Mouse (Mus musculus) CD4-positive naive resting alpha-beta T cell, adult 76 days (primary cell): Measurements from ENCODE around the gene Krtap6-1. TPM values are rescaled to one million over a fixed set of nuclear protein-coding genes. Genes with fewer than 3 reads are reported as not detected.

Experiments used
- total RNA-seq: library from RNA; stranded (reverse); gene quantifications from one replicate; pipeline ENCODE4 v1.2.4, GENCODE M21; 2023

Gene Krtap6-1
- not detected for total RNA-seq

GRCm38 (mm10) chr16:89031399-89031798 lies at the start of gene Krtap6-1:
Krtap6-1 (plus strand) TSS chr16:89031699.

GRCm38 (mm10) chr16:89010659-89011058 lies 20.8 kb upstream of the Krtap6-1 start, which contains the start of gene Krtap22-2:
Krtap22-2 (minus strand) TSS chr16:89010759.

GRCm38 (mm10) chr16:89014984-89015383 lies 16.5 kb upstream of the Krtap6-1 start, which contains the start of gene Gm10229:
Gm10229 (plus strand) TSS chr16:89015284.

GRCm38 (mm10) chr16:89041372-89041771 lies 9.9 kb downstream of the Krtap6-1 start, which contains the start of gene Gm10228:
Gm10228 (minus strand) TSS chr16:89041472.

GRCm38 (mm10) chr16:89047783-89048182 lies 16.3 kb downstream of the Krtap6-1 start, which contains the start of gene Krtap6-5:
Krtap6-5 (minus strand) TSS chr16:89047883.

GRCm38 (mm10) chr16:89063902-89064301 lies 32.4 kb downstream of the Krtap6-1 start, which contains the start of gene 1110025L11Rik:
1110025L11Rik (minus strand) TSS chr16:89064002.

Other genes with a start within 250 kb of the Krtap6-1 start
- gene Gm20741, start 219.5 kb upstream of the Krtap6-1 start, total RNA-seq: not detected
- not detected for gene Krtap15, start 211.5 kb upstream of the Krtap6-1 start, total RNA-seq
- not detected for gene Krtap14, start 205.6 kb upstream of the Krtap6-1 start, total RNA-seq
- gene Krtap19-1, start 162.3 kb upstream of the Krtap6-1 start, total RNA-seq: not detected
- not detected for gene Krtap19-2, start 157.4 kb upstream of the Krtap6-1 start, total RNA-seq
- not detected for gene Krtap19-3, start 153.7 kb upstream of the Krtap6-1 start, total RNA-seq
- gene Krtap19-4, start 146.6 kb upstream of the Krtap6-1 start, total RNA-seq: not detected
- gene Krtap19-5, start 135.2 kb upstream of the Krtap6-1 start, total RNA-seq: not detected
- not detected for gene Krtap19-9b, start 99.4 kb upstream of the Krtap6-1 start, total RNA-seq
- not detected for gene Krtap16-3, start 68.8 kb upstream of the Krtap6-1 start, total RNA-seq
- gene Krtap22-2, start 20.9 kb upstream of the Krtap6-1 start, total RNA-seq: not detected
- gene Gm10229, start 16.4 kb upstream of the Krtap6-1 start, total RNA-seq: not detected
- not detected for gene Gm10228, start 9.8 kb downstream of the Krtap6-1 start, total RNA-seq
- not detected for gene Krtap6-5, start 16.2 kb downstream of the Krtap6-1 start, total RNA-seq
- not detected for gene 1110025L11Rik, start 32.3 kb downstream of the Krtap6-1 start, total RNA-seq
- gene Krtap6-3, start 52.3 kb downstream of the Krtap6-1 start, total RNA-seq: not detected
- not detected for gene Gm6358, start 109.2 kb downstream of the Krtap6-1 start, total RNA-seq
- gene Gm10061, start 119.4 kb downstream of the Krtap6-1 start, total RNA-seq: not detected
- not detected for gene Gm9789, start 126.3 kb downstream of the Krtap6-1 start, total RNA-seq
- not detected for gene Gm7735, start 137.8 kb downstream of the Krtap6-1 start, total RNA-seq
- not detected for gene 1110057P08Rik, start 143.0 kb downstream of the Krtap6-1 start, total RNA-seq
- gene Krtap20-2, start 174.2 kb downstream of the Krtap6-1 start, total RNA-seq: not detected